Mouse (Mus musculus): ENCODE data around the gene Ampd1. TPM values are rescaled to one million over a fixed set of nuclear protein-coding genes. Genes with fewer than 3 reads are reported as not detected.
"Not testable (repeated sequence)": the region's sequence is repeated elsewhere in the genome, so short reads cannot be mapped to it uniquely, and the experiment has no call there.

Ampd1 gene
- total RNA-seq, 2 experiments from 2014 or later, result not detected

DNA sequence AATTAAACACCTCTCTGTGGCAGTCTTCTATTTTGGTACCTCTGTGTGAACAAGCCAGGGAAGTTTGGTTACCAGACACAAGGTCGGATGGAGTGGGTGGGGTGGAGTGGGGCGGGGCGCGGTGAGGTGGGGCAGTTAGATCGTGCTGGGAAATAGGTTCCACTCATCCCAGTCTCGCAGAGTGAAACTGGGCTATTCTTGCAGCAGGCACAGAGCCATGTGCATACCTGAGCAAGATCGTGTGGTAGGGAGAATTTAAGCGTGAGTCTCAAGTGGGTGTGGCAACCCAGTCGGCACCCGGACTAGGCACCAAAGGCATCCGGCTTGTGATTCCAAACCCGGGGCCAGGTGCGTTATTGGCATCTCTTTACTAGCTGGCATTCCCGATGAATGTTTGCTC lies 28.1 kb downstream of the Ampd1 start:
- DNase-seq, result no peak
- intact Hi-C loops (cut with DNase I), result no loop called here

DNA sequence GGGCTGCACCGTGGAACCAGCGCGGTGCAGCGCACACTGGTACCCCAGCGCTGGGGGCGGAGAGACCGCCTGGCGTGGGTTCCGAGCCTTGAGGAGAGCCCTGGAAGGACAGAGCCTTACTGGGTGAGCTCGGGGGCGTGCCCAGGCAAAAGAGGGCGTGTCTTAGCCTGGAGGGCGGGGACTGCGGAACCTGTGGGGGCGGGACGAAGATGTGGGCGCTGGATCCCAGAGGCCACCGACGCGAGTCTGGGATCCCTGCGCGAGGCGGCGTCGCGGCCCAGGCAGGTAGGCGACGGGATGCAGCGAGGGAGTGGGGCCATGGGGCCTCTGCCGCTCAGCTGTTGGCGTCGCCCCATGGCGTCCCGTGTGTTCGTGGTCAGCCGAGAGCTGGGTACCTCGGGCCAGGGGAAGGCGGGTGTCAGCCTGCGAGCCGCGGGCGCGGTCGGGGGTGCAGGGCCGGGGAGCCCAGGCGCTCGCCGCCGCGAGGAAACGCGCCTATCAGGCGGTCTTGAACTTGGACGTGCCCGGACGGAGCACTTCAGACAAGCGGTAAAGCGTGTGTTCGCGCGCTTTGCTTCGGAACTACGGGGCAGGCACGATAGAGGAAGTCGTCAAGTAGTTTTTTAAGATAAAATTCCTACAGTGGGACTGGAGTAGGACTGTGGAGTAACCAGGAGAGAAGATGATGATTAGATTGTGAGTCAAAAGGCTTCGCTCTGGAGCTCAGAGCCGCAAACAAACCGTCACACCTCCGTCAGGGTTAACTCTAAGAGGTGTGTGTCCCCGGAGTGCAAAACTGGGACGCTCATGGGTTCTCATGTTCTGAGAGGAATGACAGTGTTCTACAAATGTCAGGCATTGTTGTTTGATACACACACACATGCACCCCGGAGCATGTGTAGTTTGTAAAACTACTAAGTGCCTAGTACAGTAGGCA lies 28.9 kb downstream of the Ampd1 start, which contains the start of gene Dennd2c:
Dennd2c (plus strand) TSS at position 151 of the 937 bp plus-strand sequence.
- DNase-seq, result peak; percentile 81
- intact Hi-C loops (cut with DNase I), result no loop called here

DNA sequence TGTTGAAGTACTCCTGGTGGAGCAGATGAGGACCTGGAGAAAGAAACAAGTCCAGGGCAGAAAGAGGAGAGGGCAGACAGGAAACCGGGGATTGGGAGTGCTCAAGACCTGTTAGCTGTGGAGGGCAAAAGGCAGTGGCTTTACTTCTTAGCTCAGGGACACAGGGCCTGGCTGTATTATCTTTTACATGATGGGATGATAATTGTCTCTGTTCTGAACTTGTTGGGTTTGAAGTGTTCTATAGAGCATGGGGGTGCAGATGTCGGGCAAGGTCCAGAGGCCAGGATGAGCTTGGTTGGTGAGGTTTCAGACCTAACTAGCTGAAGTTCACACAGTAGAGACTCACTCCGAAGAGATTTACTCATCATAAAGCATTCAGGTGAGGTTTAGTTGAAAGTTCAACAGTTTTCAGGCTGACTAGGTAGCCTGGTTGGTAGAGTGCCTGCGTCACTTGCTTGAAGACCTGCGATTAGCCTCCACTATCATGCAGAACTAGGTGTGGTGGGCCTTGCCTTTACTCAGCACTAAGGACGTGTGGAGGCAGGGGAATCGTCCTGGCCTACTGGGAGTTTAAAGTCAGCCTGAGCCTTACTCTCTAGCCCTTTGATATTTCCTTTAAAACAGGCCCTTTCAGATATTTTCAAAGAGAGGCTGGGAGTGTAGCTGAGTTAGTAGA lies 33.9 kb downstream of the Ampd1 start:
- intact Hi-C loops (cut with DNase I), result no loop called here
- no peak for DNase-seq

DNA sequence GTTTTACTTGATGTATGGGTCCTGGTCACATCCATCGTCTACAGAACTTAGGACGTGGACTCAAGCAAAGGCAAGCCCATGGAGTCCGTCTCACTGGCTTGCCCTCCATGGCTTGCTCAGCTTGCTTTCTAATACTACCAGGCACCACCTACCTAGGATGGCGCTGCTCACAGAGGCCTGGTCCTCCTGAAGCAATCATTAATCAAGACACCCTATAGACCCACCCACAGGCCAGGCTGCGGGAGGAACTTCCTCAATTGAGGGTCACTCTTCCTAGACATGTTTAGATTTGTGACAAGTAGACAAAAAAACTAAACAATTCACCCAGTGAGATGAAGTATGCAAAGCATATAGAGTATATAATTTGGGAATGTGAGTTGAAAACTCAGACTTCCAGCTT lies 38.4 kb downstream of the Ampd1 start:
- intact Hi-C loops (cut with DNase I), result no loop called here

DNA sequence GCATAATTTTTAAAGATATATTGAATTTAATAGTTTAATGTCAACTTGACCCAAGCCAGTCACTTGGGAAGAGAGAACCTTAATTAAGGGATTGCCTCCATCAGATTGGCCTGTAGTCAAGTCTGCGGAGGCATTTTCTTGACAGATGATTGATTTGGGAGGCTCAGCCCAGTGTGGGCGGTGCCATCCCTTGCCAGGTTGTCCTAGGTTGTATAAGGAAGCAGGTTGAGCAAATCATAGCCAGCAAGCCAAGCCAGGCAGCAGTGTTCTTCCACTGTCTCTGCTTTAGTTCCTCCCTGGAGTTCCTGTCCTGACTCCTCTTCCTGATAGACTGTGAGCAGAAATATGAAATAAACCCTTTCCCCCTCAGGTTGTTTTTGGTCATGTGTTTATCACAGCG lies 49.8 kb downstream of the Ampd1 start:
- intact Hi-C loops (cut with DNase I), result no loop called here
- DNase-seq, result no peak

More for the DNA sequence above, 38.4 kb downstream of the Ampd1 start:
- no peak for DNase-seq

DNA sequence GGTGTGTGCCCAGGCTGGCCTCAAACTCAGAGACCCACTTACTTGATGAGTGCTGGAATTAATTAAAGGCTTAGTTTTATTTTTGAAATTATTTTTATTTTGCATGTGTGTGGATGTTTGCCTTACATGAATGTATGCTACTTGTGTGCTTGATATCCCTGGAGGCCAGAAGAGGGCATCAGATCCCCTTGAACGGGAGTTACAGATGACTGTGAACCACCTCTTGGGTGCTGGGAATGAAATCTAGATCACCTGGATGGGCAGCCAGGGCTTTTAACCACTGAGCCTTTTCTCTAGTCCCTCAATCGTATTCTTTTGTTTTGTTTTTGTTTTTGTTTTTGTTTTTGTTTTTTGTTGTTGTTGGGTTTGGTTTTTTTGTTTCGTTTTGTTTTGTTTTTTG lies 52.3 kb downstream of the Ampd1 start:
- intact Hi-C loops (cut with DNase I), result no loop called here
- no peak for DNase-seq

DNA sequence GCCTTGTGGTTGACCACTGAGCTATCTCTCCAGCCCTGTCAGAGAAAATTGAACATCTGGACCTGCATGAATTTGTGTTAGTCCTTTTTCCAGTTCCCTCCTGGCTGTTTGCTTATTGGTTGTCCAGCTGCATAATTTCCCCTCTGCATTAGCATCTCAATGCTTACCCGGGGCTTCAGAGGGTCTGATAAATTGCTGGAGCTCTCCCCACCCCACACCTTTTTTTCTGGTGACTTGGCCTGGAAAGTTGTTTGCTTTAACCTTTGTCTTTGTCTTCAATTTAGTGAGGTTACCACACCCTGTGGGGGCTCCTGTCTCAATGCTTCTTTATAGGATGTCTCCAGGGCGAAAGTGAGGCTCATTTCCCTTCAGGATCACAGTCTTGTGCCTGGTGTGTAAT lies 53.4 kb downstream of the Ampd1 start:
- no peak for DNase-seq
- intact Hi-C loops (cut with DNase I), result no loop called here

DNA sequence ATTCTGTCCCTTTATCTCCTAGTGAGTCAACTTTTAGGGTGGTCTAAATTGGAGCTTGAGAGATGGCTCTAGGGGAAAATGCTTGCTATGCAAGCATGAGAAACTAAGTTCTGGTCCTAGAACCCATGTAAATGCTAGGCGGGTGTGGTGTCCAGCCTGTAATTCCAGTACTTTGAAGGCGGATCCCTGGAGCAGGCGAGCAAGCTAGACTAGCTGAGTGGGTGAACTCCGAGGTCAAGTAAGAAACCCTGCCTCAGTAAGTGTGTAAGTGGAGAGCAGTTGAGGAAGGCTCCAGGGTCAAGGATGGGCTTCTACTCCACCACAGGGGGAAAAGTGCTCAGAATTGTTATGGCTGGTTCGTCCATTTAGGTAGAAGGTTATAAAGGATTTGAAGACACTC lies 53.9 kb downstream of the Ampd1 start:
- intact Hi-C loops (cut with DNase I), result no loop called here

DNA sequence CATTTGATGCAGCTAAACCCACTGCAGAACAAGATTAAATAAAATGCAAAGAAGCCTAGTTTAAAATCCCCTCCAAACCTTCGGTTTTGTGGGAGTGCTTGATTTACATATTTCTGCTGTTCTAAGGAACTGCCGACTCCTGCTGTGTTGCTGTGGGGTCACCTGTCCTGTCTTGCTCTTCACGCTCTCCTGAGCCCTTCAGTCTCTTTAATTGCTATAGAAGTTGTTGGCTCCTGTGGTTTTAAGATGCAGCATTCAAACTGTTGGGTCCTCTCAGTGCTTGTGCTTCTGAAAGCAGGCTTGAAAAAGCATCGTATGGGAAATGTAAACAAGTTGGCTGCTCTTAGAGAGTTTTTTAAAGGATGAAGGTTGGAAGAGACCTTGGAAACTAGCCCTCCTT lies 54.4 kb downstream of the Ampd1 start:
- no peak for DNase-seq
- intact Hi-C loops (cut with DNase I), result no loop called here

More for the DNA sequence above, 53.9 kb downstream of the Ampd1 start:
- DNase-seq, result no peak

DNA sequence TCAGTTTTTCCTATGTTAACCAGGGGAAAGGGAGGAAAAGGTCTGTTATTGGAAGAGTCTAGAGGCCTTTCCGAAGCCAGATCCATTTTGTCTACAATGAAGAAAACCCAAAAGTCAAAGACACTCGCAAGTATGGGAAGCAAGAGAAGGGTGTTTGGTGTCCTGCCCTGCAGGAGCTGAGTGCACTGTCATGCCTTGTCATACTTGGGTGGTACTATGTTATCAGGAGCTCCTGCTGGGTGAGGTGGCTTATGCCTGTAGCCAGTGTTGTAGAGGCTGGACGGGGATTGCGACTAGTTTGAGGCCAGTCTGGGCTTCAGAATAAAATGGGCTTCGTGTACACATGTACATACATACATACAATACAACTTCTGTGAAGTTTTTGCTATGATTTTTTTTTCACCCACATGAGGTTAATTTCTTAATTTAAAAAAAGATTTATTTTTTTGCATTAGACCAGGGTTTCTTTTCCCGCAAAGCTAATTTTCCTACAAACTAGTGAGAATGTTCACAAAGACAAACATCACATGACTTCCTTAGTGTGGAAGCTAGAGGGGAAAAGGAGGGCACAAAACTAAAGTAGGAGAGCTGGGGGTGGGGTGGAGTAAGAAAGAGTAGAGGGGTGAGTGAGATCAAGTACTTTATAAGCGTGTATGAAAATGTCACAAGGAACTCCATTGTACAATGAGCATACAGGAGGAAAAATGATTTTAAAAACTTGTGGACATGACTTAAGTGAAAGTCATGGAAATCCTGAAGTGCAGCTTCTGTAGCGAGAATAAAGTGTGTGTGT lies 55.7 kb downstream of the Ampd1 start:
- intact Hi-C loops (cut with DNase I), result no loop called here
- no peak for DNase-seq

DNA sequence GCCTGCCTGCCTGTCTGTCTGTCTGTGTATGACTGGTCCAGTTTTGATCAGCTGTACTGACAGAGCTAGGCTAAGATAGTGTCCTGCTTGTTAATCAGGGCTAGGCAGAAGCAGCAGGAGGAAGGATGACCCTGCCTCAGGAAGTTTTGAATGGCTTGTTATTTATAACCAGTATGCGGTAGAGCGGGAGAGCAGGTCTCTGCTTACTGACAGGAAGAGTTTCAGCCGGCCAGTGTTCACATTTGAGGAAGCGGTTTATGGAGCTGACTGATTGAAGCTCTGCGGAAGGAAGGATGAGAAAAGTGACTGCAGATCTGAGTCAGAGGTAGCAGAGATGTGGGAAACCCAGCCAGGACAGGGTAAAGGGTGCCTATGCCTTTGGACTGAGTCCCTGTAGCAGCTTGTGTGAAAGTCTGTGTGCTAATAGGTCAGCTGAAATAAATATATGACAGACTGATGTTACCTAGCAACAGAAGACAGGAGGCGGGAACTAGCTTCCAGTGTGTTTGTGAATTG lies 56.5 kb downstream of the Ampd1 start:
- intact Hi-C loops (cut with DNase I), result no loop called here
- no peak for DNase-seq

DNA sequence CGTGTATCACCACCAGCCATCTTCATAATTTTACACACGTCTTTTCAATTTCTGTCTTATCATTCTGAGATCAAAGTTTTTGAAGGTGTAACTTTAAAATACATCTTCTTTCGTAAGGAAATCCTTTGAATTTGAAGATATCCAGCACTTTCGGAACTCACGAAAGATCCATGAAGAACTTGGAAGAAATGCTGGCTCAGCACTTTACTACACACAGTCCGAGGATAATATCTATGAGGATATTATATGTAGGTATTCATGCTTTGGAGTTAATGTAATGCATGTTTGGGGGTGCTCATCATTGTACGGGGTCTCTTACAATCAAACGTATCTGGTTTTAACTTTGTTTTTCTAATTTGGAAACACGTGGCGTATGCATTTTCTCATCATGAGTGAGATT lies 59.3 kb downstream of the Ampd1 start:
- intact Hi-C loops (cut with DNase I), result no loop called here
- no peak for DNase-seq

DNA sequence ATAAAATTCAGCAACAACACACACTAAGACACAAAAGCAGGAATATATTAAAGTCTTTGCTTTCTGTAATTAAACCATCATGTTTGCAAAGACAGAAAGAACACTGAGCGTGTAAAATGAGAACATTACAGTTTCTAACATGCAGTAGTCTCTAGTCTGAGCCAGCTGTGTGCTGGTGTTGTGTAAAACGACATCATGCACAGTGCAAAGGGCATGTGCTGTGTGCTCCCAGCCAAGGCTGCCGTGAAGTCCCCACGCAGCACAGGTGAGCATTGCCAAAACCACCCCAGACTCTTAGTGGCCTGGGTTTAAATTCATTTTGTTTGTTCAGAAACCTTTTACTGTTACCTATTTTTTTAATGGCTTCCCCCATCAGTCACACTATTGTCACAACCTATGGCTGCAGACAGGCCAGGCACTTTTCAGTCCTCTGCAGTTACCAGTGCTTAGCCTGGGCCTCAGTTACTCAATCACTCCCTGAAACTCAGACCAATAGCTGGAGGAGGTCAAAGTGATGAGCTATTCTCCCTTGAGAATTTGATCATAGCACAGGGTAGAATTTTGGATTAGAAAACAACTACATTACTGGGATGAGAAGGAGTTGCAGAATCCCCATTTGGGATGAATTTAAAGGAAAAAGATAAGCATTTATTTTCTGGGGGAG lies 62.7 kb downstream of the Ampd1 start:
- intact Hi-C loops (cut with DNase I), result no loop called here
- no peak for DNase-seq

DNA sequence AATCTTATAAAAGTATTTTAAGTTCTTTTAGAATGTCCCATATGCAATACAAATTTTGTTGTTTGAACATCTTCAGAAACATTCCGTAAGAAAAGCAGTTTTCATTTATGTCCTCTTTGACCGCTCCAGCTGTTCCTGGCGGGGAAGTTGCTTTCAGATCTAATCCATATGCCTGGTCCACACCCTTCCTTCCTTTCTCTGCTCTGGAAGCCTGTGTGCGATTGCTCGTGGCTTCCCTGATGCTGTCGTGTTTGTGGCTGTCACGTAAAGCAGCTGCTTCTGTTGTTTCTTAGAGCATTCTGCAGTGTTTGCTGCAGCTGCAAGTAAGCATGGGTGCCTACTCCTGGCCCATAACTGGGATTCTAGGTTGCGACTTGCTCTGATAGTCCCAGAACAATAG lies 65.2 kb downstream of the Ampd1 start:
- intact Hi-C loops (cut with DNase I), result no loop called here
- no peak for DNase-seq

DNA sequence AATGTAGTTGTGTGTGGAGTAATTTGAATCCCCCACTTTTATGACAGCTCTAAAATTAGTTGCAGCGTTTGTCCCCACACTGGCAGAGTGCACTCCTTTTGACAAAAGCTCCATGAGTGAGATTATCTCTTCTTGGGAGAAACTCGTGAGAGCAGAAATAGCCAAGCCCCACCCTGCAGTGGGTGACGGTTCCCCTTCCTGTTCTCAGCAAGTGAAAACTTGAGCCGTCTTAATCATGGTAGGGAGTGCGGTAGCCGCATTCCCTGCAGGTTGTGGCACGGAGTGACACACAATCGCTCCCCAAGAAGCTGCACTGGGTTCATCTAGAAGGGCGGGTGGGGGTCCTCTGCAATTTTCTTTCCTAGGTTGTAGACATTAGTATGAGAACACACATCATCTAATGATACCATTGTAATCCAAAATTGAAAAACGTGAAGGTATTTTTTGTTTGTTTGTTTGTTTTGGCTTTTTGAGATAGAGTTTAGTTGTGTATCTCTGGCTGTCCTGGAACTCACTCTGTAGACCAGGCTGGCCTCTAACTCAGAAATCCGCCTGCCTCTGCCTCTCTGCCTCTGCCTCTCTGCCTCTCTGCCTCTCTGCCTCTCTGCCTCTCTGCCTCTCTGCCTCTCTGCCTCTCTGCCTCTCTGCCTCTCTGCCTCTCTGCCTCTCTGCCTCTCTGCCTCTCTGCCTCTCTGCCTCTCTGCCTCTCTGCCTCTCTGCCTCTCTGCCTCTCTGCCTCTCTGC lies 66.5 kb downstream of the Ampd1 start:
- DNase-seq; intact Hi-C loops (cut with DNase I): not testable (repeated sequence)

DNA sequence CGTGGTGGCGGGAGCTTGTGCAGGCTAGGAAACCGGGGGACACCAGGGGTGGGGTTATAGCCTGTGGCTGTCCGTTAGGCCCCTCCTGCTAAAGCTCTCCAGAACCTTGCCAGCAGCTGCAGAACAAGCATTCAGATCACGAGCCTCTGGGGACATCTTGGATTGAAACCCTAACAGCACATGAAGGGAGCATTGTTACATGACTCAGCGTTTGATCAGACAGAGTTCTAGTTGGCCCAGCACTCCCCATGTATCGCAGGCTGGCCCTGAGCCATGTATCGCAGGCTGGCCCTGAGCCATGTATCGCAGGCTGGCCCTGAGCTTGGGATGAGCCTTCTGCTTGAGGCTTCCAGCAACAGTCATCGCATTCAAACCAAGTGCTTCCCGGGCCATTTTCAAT lies 67.5 kb downstream of the Ampd1 start:
- intact Hi-C loops (cut with DNase I), result no loop called here

DNA sequence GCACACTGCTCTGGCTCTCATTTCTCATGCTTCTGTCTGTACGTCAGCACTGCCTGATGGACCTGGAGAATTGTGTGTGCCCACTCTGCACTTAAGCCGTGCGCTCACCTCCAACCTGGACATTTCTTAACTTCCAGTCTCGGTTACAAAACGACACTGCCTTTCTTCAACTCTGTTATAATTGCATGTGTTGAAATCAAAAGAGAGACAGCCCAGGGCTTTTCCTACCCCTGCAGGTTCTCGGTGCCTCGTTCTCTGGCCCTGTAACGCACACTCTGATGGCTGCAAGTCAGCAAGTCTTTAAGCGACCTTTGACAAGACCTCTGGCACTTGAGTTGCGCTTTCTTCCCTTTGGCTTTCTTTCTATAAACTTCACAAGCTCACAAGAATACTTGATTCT lies 68.6 kb downstream of the Ampd1 start:
- DNase-seq, result no peak
- intact Hi-C loops (cut with DNase I), result no loop called here

More for the DNA sequence above, 67.5 kb downstream of the Ampd1 start:
- peak; percentile 10 for DNase-seq

DNA sequence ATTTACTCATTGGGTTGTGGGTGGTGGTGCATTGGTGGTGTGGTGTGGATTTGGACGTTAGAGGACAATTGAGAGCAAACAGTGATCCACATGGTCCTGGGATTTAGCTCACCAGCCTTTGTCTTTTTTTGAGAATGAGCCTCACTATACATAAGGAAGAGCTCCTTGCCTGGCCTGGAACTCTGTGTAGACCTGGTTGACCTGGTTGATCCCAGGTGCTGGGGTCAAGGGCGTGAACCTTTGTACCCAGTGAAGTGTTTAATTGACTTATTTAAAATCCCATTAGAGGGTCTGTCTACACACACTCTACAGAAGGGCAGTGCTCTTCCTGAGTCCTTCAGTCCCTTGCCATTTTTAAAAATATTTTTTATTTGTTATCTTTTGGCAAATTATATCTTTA lies 71.5 kb downstream of the Ampd1 start:
- DNase-seq, result no peak
- intact Hi-C loops (cut with DNase I), result no loop called here

DNA sequence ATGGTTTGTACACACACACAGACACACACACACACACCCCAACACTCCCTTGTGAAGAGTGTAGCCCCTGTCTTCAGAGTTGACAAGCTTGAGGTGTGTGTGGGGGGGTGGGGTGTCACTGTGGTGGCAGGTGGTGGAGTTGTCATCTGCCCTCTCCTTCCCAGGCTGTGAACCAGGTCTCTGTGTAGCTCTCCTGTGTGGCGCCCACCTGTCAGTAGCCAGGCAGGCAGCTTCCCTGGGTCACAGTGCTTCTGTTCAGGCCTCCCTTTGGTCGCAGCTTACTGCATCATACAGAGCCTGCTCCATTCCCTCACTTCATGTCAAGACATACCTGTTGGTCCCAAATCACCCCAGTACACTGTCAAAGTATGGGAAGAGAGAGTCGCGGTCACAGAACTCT lies 72.0 kb downstream of the Ampd1 start:
- DNase-seq, result no peak
- intact Hi-C loops (cut with DNase I), result no loop called here
